Mouse (Mus musculus): ENCODE data around the gene Maff.

The Maff gene

DNA sequence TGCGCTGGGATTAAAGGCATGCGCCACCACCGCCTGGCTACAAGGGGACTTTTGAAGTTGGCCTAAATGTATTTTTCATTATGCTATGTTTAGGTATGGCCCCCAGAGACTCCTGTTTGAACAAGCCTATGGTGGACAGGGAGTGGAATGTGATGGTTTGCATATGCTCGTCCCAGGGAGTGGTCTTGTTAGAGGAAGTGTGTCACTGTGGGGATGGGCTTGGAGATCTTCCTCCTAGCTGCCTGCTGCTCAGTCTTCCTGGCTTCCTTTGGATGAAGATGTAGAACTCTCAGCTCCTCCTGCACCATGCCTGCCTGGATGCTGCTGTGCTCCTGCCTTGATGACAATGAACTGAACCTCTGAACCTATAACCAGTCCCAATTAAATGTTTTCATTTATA lies 15.9 kb upstream of the Maff start:
- DNase-seq = no peak

DNA sequence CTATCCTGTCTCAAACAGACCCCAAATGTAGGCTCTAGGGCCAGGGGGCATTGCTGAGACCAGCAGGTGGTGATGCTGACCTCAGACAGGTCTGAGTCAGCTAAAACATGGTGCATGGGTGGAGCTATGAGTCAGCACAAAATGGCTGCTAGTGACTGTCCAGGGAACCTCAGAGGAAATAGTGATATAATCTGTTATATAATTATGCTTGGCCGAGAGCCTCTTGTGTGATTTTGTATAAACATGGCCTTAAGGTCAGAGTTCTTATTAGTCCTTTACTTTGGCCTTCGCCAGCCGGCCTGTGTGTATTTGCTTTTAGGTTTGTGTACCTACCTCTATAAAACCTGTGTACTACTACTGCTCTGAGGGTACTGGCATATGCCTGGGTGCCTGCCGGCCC lies 13.0 kb upstream of the Maff start:
- DNase-seq = no peak

DNA sequence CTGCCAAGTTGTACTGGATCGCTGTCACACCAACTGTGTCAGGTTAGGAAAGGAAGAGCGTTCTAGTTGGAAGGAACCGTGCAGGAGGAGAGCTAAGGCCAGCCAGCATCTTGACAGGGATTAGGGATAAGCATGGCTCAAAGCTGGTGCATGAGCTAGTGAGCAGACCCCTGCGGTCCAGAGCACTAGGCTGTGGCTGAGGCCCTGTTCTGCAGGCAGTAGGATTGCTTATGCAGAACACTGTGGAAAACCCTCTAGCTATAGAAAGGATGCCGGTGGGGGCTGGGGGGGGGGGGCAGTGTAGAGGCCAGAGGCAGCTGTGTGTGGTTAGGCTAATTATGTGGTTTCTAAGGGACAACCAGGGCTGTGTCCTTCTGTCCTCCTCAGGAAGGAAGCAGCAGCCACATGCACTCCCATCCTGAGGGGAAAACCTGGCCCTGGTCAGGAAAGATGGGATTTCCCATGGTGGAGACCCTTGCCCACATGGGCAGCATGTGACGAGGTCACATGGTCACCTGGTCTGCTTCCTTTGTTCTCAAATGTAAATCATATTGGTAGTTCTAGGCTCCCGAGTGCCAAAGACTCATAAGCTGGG lies 11.3 kb upstream of the Maff start:
- DNase-seq = no peak

DNA sequence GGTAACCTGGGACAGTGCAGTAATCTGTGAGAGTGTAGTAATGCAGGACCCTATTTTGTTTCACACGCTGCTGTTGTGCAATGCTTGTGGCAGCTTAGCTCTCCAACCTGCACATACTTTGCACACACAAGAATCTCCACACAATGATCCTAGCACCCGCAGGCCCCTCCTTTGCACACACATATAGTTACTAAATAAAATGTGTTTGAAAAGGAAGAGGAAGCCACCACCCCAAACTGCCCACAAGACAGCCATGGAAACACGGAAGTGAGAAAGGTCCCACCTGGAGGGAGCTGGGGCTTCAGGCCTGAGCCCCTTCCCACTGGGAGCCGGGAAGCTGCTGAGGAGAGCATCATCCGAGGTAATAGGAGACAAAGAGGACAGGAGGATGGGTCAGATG lies 7.4 kb upstream of the Maff start:
- no peak for DNase-seq

DNA sequence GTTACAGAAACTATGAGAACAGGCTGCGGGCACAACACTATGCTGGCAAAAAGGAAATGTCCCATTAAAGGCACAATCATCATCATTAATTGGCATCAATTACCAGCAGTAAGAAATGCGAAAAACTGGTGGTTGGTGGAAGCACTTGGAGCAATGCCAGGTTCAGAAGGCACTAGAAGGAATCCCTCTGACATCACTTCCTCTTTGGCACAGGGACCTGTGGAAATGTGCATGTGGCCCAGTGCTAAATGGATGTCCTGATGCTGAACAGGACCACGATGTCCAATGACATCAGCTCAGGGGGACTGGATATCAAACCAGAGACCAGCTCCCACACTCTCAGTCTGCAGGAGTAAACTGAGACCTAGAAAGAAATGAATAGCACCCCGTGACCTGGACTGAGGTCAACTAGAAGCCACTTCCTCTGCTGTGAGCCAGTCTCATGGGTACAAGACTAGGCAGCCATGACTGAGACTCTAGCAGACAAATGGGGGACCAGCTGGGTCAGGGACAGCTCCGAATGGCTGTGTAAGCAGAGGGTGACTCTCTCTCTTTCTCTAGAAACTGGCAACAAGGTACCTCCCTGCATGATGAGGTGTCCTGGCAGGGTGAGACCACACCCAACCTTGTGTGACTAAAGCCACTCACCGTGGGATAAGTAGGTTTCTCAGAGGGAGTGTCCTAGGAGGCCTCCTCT lies 3.6 kb upstream of the Maff start:
- no peak for DNase-seq

DNA sequence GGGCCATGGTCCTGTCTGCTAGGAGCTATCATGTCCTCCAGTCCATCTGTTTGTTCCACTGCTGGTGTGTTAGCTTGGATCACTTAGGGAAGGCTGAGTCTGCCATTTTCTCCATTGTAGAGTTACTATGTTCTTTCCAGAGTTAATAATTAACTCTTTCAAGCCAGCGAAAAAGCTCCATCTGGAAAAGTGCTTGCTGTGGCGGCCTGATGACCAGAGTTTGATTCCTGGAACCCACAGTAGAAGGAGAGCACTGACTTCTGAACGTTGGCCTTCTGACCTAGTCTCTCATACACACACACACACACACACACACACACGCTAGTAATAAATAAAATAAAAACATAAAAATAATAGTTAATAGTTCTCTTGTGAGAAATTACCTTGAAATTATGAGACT lies 1.8 kb upstream of the Maff start:
- no peak for DNase-seq

DNA sequence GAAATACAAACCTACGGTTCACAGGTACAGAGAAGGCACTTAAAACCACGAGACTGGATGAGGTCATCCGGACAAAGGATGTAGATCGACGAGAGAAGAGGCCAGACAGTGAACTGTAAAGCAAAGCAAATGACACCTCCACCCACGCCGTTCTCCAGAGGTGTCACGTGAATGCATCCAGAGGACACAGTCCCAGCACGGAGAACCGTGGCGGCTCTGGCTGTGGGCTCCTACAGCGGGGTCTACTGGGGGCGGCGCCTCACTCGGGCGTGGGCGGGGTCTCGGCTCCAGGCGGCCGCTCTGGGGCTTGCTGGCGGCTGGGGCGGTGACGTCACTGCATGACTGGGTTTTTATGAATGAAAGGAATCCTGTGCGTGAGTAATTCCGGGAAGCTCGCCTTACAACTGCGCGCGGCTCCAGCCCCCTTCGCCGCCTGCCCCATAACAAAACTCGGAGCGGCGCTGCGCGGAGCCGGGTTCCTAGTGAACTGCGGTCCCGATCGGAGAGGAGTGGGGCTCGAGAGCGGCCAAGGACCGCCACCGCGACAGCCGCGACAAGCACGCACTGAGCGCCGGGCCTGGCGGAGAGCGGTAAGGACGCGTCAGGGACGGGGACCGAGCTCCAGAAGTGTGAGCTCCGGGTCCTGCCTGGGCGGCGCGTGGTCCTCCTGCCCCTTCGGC lies 884 bp downstream of the Maff start:
- DNase-seq = peak; percentile 94

DNA sequence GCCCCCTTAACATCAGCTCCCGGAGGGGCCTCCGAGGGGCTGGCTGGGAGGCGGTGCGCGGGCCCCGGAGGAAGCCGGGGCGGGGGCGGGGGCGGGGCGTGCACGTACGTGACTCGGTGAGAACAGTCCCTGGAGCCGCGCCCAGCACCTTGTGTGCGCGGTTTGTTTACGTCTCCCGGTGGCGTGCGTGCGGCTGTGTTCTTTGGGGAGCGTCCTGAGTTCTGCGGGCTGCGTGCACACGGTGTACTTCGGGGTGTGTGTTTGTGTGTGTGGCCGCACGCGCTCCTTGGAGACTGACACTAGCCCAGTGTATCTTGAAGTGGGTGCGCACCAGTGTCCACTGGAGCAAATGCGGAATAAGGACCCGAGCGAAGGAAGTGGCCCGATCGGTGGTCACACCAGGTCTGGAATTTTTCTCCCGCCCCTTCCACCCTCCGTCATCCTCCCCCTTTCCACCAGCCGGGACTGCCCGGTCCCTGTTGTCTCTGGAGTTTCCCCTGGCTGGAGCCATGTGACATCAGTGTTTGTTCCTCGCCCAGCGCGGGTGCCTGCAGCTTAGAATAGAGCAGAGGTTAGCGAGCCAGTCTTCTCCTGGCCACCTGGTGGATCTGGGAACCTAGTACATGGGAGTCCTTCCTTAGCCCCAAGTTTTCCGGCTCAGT lies 1.6 kb downstream of the Maff start:
- peak; percentile 80 for DNase-seq

DNA sequence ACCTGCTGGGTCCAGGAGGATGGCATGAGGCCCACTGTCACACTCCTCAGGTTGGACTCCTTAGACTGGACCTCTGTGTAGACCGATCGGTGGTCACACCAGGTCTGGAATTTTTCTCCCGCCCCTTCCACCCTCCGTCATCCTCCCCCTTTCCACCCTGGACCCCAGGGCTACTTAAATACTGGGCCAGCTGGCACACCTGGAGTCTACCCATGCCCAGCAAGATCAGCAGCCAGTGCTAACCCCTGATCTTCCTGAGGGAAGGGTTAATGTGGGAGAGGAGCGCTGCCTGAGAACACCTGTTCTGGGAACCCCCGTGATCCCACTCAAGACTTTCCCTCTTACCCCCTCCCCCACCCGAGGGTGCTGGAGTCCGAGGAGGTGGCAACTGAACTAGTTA lies 2.2 kb downstream of the Maff start:
- no peak for DNase-seq

DNA sequence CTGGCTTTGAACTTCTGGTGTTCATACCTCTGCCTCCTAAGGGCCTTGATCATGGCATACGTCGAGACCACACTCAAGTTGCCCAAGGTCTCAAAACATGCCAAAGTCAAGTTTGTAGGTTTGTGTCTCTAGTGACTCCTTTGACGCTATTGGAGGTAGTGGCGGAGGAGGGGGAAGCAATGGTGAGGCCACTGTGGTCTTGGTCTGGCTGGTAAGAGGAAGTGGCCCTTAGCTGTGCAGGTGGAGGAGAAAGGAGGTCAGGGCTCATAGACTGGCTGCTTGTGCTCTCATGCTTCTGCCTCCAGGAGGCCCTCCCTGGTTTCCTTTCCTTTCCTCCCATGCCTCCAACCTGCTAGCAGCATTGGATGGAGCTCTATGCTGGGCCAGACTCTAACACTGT lies 4.4 kb downstream of the Maff start:
- DNase-seq = no peak

DNA sequence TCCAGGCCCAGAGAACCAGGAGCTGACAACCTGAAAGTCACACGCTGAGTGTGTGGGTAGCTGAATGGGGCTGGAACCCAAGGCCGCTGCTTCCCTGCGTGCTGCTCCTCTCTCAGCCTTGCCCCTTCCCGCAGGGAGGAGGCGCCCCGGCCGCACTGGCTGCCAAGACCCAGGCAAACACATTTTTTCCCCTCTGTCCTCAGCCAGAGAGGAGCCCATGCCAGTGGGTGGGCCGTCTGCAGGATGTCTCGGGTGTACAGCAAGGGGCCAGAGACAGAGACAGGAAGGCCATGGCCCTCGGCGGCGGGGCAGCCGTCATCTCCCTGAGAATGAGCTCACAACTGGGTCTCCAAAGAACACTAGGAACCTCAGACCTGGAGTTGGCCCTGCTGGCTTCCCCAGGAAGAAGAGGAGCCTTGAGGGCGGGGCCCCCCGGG lies 4.9 kb downstream of the Maff start:
- DNase-seq = peak; percentile 71

DNA sequence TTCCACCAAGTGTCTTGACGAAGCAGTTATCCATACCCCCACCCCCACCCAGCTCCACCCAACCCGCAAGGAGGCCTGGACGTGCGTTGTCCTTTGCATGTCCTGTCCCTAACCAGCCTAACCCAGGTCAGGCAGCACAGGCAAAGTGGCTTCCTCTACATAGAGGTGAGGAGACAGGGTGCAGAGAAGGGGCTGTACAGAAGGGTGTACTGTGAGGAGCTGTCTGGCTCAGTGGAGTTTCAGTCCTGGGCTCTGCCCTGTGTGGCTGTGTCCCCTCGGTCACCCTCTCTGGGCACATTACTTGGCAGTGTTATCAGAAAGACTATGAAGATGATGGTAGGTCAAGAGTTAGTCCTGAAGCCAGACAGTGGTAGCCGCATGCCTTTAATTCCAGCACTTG lies 6.1 kb downstream of the Maff start:
- DNase-seq = no peak

DNA sequence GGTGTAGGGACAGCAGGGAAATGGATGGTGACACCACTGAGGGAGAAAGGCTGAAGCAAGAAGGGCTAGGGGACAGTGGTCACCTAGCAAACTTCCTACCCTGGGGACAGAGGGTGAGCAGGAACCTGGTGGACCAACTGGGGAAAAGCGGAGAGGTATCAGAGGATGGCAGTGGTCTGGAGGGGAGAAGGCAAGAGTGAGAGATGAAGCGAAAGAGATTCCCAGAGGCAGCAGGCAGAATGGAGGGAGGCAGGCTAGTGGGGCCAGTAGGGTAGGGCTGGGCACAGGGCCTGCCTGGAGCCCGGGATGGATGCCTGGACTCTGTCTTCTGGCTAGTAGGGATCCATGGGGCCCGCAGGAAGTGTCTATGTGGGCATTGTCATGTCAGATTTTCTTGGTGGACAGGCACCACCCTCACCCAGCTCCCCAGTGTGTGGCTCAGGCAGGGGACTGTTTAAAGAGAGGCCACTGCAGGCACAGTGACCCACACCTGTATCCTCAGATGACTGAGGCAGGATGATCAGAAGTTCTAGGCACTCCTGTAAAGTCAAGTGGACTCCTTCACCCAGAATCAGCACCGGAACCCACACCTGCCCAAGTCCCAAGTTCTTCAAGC lies 7.4 kb downstream of the Maff start:
- no peak for DNase-seq

DNA sequence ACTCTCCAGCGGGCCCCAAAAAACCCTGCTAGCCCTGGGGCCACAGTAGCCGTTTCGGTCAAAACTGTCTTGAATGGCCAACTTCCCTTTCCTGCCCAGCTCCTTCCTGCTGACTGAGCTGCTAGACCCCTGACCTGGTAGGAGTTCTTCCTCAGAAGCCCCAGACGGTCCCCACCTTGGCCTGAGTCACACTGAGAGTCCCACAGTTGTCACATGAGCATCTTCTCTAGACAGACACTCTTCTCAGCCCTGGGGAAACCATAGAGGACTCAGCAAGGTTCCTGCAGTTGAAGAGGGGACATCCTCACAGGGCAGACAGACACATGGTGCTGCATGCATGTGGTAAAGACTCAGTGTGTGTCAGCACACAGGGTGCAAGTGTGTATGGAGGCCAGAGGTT lies 8.2 kb downstream of the Maff start:
- no peak for DNase-seq

DNA sequence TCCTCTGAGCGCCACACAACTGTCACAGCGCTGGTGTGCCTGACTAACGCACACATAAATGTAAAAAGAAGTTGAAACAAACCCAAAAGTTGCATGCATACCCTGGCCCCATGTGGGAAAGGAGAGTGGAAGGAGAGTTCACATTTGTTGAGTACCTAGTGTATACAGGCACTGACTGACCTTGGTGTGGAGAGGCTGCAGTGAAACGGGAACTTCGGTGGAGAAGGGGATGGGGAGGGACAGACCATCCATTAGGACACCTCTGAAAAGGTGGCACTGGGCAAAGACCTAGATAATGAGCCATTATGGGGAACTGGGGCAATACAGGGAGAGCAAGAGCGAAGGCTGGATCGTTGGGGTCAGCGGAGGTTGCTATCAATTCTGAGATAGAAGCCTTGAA lies 10.1 kb downstream of the Maff start:
- no peak for DNase-seq

DNA sequence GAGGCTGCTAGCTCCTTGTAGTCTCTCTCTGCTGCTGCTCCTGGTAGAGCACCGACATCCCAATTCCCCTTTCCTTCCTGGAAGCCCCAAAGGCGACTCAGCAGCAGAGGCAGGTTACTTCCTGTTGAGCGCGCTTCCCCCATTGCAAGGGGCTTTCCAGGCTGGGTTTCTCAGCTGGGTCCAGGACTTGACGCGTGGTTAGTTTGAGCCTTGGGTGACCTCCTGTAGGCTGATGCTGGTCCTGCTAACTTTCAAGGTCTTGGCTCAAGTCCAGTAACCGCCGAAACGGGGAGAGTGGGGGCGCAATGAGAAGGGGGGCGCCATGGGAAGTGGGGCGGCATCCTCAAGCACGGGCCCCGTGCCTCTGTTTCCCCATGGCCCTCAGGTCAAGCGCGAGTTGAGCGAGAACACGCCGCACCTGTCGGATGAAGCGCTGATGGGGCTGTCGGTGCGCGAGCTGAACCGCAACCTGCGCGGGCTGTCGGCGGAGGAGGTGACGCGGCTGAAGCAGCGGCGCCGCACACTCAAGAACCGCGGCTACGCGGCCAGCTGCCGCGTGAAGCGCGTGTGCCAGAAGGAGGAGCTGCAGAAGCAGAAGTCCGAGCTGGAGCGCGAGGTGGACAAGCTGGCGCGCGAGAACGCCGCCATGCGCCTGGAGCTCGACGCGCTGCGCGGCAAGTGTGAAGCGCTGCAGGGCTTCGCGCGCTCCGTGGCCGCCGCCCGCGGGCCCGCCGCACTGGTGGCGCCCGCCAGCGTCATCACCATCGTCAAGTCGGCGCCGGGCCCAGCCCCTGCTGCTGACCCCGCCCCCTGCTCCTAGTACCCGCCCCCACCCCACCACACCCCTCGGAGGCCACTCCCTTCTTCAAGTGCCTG lies 10.9 kb downstream of the Maff start:
- DNase-seq = peak; percentile 89

DNA sequence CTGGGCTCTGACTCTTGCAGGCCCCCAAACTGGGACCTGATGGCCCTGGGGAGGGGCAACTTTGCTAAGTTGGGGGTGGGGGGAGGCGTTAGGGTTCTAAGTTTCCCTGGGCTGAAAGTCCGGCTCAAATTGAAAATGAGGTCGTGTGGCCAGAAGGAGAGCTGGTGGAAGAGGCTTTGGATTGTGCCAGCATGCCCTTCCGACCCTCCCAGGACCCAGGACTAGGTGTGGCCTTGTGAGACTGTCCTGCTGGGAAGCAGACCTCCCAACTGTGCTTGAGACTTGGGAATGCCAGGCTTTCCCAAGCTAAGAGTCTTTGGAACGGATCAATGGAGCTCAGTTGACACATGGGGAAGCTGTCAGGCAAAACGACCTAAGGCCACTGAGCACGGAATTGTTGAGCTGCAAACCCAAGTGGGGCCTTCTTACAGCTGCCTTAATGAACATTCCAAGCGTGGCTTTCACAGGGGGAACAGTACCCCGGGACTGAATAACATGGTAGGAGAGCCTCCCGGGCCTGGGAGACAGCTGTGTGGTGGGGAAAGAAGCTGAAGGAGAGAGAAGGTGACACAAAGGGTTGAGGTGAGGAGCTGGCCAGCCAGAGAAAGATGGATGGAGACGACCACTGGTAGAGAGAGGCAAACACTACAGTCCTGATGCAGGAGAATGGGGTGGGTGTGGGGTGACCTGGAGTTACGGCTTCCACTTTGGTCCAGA lies 11.7 kb downstream of the Maff start:
- peak; percentile 59 for DNase-seq

DNA sequence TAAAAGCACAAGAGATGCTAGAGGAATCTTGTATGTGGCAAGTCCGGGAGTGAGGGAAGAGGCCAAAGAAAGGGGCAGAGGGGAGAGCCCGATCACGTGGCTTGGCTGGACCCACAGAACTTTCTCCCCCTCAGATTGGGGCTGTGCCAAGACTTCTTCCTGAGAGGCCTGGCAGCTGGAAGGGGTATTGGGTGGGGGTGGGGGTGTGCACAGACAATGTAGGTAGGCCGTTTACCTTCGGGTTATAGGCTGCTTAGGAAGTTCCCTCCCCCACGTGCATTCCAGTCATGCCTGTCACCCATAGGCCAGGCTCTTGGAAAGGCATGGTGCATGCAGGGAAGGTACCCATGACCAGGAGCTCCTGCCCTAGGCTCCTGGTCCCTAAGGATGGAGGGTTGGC lies 13.5 kb downstream of the Maff start:
- DNase-seq = peak; percentile 90

DNA sequence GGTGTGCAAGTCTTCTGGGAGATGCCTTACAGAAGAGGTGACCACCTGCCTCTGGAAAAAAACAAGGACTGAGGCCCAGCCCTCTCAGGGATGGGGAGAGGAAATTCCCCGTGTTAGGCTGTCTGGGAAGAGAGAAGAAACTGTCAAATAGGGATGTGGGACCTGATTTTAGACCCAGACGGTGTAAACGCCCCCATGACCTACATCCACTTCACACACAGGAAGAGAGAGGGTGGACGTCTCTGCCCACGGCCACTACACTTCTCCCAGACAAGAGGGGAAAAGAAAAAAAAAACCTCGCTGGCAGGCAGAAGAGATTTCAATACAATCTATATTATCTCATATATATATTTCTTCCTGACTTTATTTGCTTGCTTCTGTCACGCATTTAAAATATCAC lies 13.9 kb downstream of the Maff start:
- no peak for DNase-seq

DNA sequence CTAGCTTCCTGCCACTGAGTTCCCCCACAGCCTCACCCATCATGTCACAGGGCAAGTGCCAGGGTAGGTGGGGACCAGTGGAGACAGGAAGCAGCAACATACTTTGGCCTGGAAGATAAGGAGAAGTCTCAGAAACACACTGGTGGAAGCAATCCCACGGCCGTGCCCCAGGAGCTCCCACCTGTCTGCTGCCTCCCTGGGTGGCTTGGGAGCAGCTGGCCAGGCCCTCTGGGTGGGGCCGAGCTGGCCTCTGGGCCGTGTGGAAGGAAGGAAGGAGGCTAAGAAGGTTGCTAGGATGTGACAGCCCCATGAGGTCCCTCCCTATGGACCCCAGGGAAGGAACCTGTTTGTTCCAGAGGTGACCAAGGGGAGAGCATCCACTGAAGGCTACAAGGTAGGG lies 14.6 kb downstream of the Maff start:
- no peak for DNase-seq

DNA sequence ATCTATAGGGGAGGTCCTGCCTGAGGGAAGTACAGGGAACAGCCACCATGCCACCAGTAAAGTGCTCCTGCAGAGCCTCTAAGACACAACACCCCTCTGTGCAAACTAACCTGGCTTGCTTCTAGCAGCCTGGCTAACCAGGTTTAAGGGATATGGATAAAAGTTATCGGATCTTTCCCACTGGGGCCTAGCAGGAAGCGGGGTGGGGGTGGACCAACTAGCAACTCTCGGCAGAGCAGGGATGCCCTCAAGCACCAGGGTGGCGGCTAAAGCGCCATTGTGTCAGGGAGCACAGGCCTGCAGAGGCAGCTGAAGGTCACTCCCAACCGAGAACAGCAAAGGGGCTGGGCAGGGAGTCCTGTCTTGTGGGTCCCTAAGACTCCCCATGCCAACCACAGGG lies 17.7 kb downstream of the Maff start:
- DNase-seq = no peak

DNA sequence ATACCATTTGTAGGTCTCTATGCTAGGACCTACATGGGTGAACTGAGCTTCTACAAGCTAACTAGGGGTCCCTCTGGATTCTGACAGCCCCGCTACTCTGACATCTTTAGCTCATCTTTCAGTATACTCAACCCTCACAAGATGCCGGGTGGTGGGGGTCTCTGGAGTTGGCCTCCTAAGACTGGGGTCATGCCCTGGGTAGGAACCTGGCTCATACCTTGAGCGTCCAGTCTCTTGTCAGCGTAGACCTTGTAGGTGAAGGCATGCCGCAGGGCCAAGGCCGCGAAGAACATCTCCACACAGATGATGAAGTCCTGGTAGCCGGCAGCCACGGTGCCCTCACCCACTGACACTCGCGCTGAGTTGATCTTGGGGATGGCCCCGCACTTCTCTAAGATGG lies 18.6 kb downstream of the Maff start:
- DNase-seq = no peak

Measured in kidney, postnatal 14 days (tissue).